Mouse (Mus musculus): ENCODE results near the gene Ccdc187. TPM values are rescaled to one million over a fixed set of nuclear protein-coding genes. Genes with fewer than 3 reads are reported as not detected.

The Ccdc187 gene
- polyA plus RNA-seq, 1 experiment from 2014 or later: 0.27 TPM

Other genes with a start within 250 kb of the Ccdc187 start
- gene Nacc2, start 171.3 kb downstream of the Ccdc187 start, polyA plus RNA-seq (2015; fragmentation: Nextera tagmentation; extraction: Ambion mirVana): 18.6 and 20.4 TPM in 2 replicates
- 0.09 TPM in 1 of 2 replicates, not detected in the other for gene Lhx3, start 86.3 kb downstream of the Ccdc187 start, polyA plus RNA-seq (2015; fragmentation: Nextera tagmentation; extraction: Ambion mirVana)
- 23.8 and 25.1 TPM in 2 replicates for gene Qsox2, start 57.0 kb downstream of the Ccdc187 start, polyA plus RNA-seq (2015; fragmentation: Nextera tagmentation; extraction: Ambion mirVana)
- gene Gpsm1, start 21.0 kb upstream of the Ccdc187 start, polyA plus RNA-seq (2015; fragmentation: Nextera tagmentation; extraction: Ambion mirVana): 22.6 and 23.2 TPM in 2 replicates
- gene Dnlz, start 57.6 kb upstream of the Ccdc187 start, polyA plus RNA-seq (2015; fragmentation: Nextera tagmentation; extraction: Ambion mirVana): 23.3 and 24.1 TPM in 2 replicates
- gene Card9, start 66.4 kb upstream of the Ccdc187 start, polyA plus RNA-seq (2015; fragmentation: Nextera tagmentation; extraction: Ambion mirVana): 0.86 and 1.1 TPM in 2 replicates
- gene Snapc4, start 86.1 kb upstream of the Ccdc187 start, polyA plus RNA-seq (2015; fragmentation: Nextera tagmentation; extraction: Ambion mirVana): 19.1 and 20.8 TPM in 2 replicates
- 80.4 and 88.4 TPM in 2 replicates for gene Entr1, start 94.8 kb upstream of the Ccdc187 start, polyA plus RNA-seq (2015; fragmentation: Nextera tagmentation; extraction: Ambion mirVana)
- gene Pmpca, start 94.8 kb upstream of the Ccdc187 start, polyA plus RNA-seq (2015; fragmentation: Nextera tagmentation; extraction: Ambion mirVana): 102 and 105 TPM in 2 replicates
- gene Inpp5e, start 114.6 kb upstream of the Ccdc187 start, polyA plus RNA-seq (2015; fragmentation: Nextera tagmentation; extraction: Ambion mirVana): 14.8 and 15.9 TPM in 2 replicates
- gene Sec16a, start 150.7 kb upstream of the Ccdc187 start, polyA plus RNA-seq (2015; fragmentation: Nextera tagmentation; extraction: Ambion mirVana): 19.1 and 20.4 TPM in 2 replicates
- 7.4 and 8.4 TPM in 2 replicates for gene Notch1, start 222.1 kb upstream of the Ccdc187 start, polyA plus RNA-seq (2015; fragmentation: Nextera tagmentation; extraction: Ambion mirVana)

Data from intestine, embryonic 16.5 days (tissue).